In the genomic region with DNA sequence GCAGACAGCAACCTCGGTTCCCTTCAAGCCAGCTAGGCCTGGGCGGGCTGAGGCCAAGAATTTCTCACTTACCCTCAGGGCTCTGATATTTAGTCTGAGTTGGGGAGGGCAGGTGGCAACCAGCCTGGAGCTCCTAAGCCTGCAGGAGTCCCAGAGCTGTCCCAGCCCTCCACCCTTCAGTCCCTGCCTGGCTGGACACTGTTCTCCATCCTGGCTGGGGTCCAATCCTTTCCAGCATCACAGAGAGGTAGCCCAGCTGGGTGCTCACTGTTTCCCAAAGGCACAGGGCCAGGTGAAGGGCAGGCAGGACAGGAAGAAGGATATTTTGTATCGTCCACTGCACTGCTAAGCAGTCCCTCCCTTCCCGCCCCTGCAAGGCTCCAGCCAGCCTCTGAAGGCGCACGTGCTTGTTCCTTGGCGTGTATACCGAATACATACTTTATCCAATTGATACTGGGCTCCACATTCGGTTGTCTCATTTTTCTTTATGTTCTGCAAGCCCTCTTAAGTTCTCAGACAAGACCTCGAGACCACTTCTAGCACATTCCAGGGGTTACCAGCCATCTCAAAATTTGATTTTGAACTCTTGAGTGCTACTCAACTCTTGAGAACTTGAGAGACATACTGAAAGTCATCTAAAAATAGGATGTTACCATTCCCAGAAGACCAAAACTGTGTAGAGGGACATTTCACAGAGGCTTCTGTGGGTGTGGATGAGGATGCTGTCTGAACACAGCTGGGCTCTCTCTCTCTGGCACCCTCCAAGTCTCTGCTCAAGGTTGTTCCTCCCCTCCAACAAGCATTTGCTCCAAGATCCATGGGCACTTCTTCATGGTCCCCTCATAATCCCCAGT, we compare ENCODE assay signal across 8 mouse cellular contexts. TPM values are rescaled to one million over a fixed set of nuclear protein-coding genes. Genes with fewer than 3 reads are reported as not detected.
DNase-seq lines count a peak whose midpoint lies in the region; ATAC-seq and TF ChIP-seq lines count a peak whose summit lies in the region.

No protein-coding gene starts in this region.

- 0 out of 2 replicates have a peak, but pooled peaks have one; percentile 23 for TF ChIP-seq CTCF in hindbrain, postnatal 0 days (IDR thresholded peaks at IDR 0.05; ENCODE audit: low read depth)
- peak; percentile 18; the same call in 1 of the 2 replicates for TF ChIP-seq CTCF in stomach, postnatal 0 days (IDR thresholded peaks at IDR 0.05; ENCODE audit: low read depth)

- 0 out of 2 replicates have a peak overlapping the region, but pooled peaks have one; percentile 34 for H3K27ac ChIP-seq in hindbrain, postnatal 0 days
- peak overlapping the region; percentile 53 for H3K27ac ChIP-seq in stomach, postnatal 0 days (replicated peaks)

- H3K9me3 ChIP-seq in hindbrain, postnatal 0 days (ENCODE audit: low read length) = no peaks in the 10 kb centered on the region
- no peaks in the 10 kb centered on the region for H3K9me3 ChIP-seq in stomach, postnatal 0 days (ENCODE audit: control insufficient read depth, low read length)

- WGBS in hindbrain, postnatal 0 days = 40% methylated on average over 10 of the region's 10 CpGs
- 42% methylated on average over 10 of the region's 10 CpGs for WGBS in stomach, postnatal 0 days

- no peaks in the 10 kb centered on the region for H3K27me3 ChIP-seq in hindbrain, postnatal 0 days (ENCODE audit: insufficient read depth, low read length)
- no peaks in the 10 kb centered on the region for H3K27me3 ChIP-seq in stomach, postnatal 0 days (ENCODE audit: control insufficient read depth, insufficient read depth, low read length)

- peak; percentile 89 for ATAC-seq in hindbrain, postnatal 0 days
- peak; percentile 53; the same call in 1 of the 2 replicates for ATAC-seq in stomach, postnatal 0 days (ENCODE audit: low FRiP score, low TSS enrichment)

- H3K36me3 ChIP-seq in hindbrain, postnatal 0 days (ENCODE audit: insufficient read depth, low read length) = no peaks in the 10 kb centered on the region
- H3K36me3 ChIP-seq in stomach, postnatal 0 days (ENCODE audit: control insufficient read depth, insufficient read depth, low read length) = no peaks in the 10 kb centered on the region

- H3K4me2 ChIP-seq in hindbrain, postnatal 0 days (ENCODE audit: low read depth, low read length) = no peak overlapping the region
- no peak overlapping the region for H3K4me2 ChIP-seq in stomach, postnatal 0 days (replicated peaks; ENCODE audit: low read depth)

- H3K4me3 ChIP-seq in hindbrain, postnatal 0 days (ENCODE audit: low read length) = no peak overlapping the region
- no peak overlapping the region for H3K4me3 ChIP-seq in stomach, postnatal 0 days (ENCODE audit: low read depth, low read length)

- H3K4me1 ChIP-seq in hindbrain, postnatal 0 days (ENCODE audit: insufficient read depth, low read length) = 0 out of 2 replicates have a peak, but pooled peaks cover 2% of the 10 kb centered on the region
- H3K4me1 ChIP-seq in stomach, postnatal 0 days (replicated peaks; ENCODE audit: control insufficient read depth, insufficient read depth) = no peaks in the 10 kb centered on the region

- TF ChIP-seq EP300 in stomach, postnatal 0 days (optimal IDR thresholded peaks at IDR 0.05) = no peak

- H3K9ac ChIP-seq in hindbrain, postnatal 0 days (replicated peaks; ENCODE audit: low read length) = no peak overlapping the region
- H3K9ac ChIP-seq in stomach, postnatal 0 days (ENCODE audit: low read length) = no peak overlapping the region

- DNase-seq in MN1 (ENCODE audit: low spot score) = peak; percentile 30
- DNase-seq in brain, adult 2 months (ENCODE audit: low read depth, low spot score) = peak; percentile 88
- peak; percentile 35 to 39 for DNase-seq in gastrocnemius, adult 8-10 months (ENCODE audit: low spot score in 2 of 2)
- DNase-seq in hindbrain, postnatal 0 days (ENCODE audit: low spot score) = no peak
- peak; percentile 19 for DNase-seq in stomach, postnatal 0 days (ENCODE audit: low spot score)
- no peak for DNase-seq in spleen, adult 18-20 months
- DNase-seq in kidney, postnatal 25 days = no peak
- no peak for DNase-seq in right cerebral cortex, adult 2 months (ENCODE audit: low spot score in 2 of 2)

RNA-seq across cellular contexts. Expression of a gene that starts 31.5 kb away (rescaled TPM):
- total RNA-seq in gastrocnemius, adult 8-10 months (2022) = 1 to 10 TPM; 1.6 to 3.1 (median 2.4) TPM
- 0.43 and 2.9 TPM in 2 replicates for total RNA-seq in hindbrain, postnatal 0 days (2014; rRNA removed)
- 0.08 and 0.21 TPM in 2 replicates for polyA plus RNA-seq in hindbrain, postnatal 0 days (2015; fragmentation: Nextera tagmentation; extraction: Ambion mirVana)
- 1.3 and 1.4 TPM in 2 replicates for polyA plus RNA-seq in stomach, postnatal 0 days (2015; fragmentation: Nextera tagmentation; extraction: Ambion mirVana)

Comparison
In these comparisons a context has a peak if more than half of its experiments do, and no peak if none do; other contexts are left out.
1. DNase-seq: peak in MN1 (single experiment), brain, adult 2 months (single experiment), gastrocnemius, adult 8-10 months (2 of 2) and stomach, postnatal 0 days (single experiment); none in hindbrain, postnatal 0 days (single experiment), spleen, adult 18-20 months (0 of 2), kidney, postnatal 25 days (0 of 2) and right cerebral cortex, adult 2 months (0 of 2).